Mouse (Mus musculus) small intestine, adult 2 months (tissue): ENCODE results near the gene H2-K1.

Source experiments
- CTCF ChIP-seq: fragments of 200-500 bp; IDR thresholded peaks from 2 replicates; pipeline ENCODE4 v1.5.1; 2012; ENCODE audit warnings: low read depth, mild to moderate bottlenecking, control low read depth, inconsistent platforms, low read length, moderate library complexity, mixed read lengths; ENCODE audit not compliant: insufficient replicate concordance, insufficient read length; ENCODE audit errors: extremely low read depth
- POLR2A ChIP-seq: fragments of 200-500 bp; IDR thresholded peaks from 2 replicates; pipeline ENCODE4 v1.6.1; 2012; ENCODE audit warnings: low read depth, mild to moderate bottlenecking, control low read depth, inconsistent platforms, low read length, moderate library complexity

- TF ChIP-seq CTCF (no peak), POLR2A (no peak)
Measured at GRCm38 (mm10) chr17:33947430-33948089, 52.6 kb downstream of the H2-K1 start.
